Mouse (Mus musculus): ENCODE data around the gene Thnsl2. TPM values are rescaled to one million over a fixed set of nuclear protein-coding genes. Genes with fewer than 3 reads are reported as not detected.

The Thnsl2 gene
- total and polyA plus RNA-seq, 3 experiments, result not detected

GRCm38 (mm10) chr6:71096126-71096525, 48.1 kb downstream of the Thnsl2 start:
- Histone ChIP-seq H3K4me2 (ENCODE audit: insufficient read depth, low read depth, poor library complexity, severe bottlenecking) (no peak overlapping the region), H3K4me3 (replicated peaks in 1 of 3; ENCODE audit: low read depth in 2 of 3, low read length in 2 of 3, poor library complexity in 1 of 3) (no peak overlapping the region), H3K4me1 (ENCODE audit: control insufficient read depth in 1 of 2, insufficient read depth in 2 of 2) (no peaks in the 10 kb centered on the region), H3K36me3 (replicated peaks in 1 of 2; ENCODE audit: control insufficient read depth in 1 of 2, insufficient read depth in 1 of 2, low read length in 1 of 2) (no peaks in the 10 kb centered on the region), H3K79me2 (replicated peaks; ENCODE audit: control insufficient read depth, extremely low read depth, insufficient read depth, poor library complexity, severe bottlenecking) (no peaks in the 10 kb centered on the region), H3K27ac (ENCODE audit: insufficient read depth, low read depth) (no peak overlapping the region), H3K9me3 (replicated peaks; ENCODE audit: low read length) (no peaks in the 10 kb centered on the region), H3K9ac (ENCODE audit: insufficient read depth, low read depth) (no peak overlapping the region), H3K27me3 (replicated peaks) (no peaks in the 10 kb centered on the region)
- no peak for DNase-seq (ENCODE audit: extremely low read depth)
- TF ChIP-seq MEF2A (IDR thresholded peaks at IDR 0.05; ENCODE audit: borderline replicate concordance, low read depth, low read length), result no peak
- no peak for TF ChIP-seq POLR2AphosphoS2 (IDR thresholded peaks at IDR 0.05; ENCODE audit: low read depth, low read length)
- TF ChIP-seq MYC (IDR thresholded peaks at IDR 0.05; ENCODE audit: low read depth, low read length), result no peak
- no peak for TF ChIP-seq MAX (IDR thresholded peaks at IDR 0.05; ENCODE audit: low read length)
- no peak for TF ChIP-seq PAX5 (IDR thresholded peaks at IDR 0.05; ENCODE audit: low read length)
- TF ChIP-seq KAT2A (IDR thresholded peaks at IDR 0.05; ENCODE audit: insufficient replicate concordance, low read length), result no peak
- no peak for TF ChIP-seq CTCF (conservative IDR thresholded peaks at IDR 0.05 in 1 of 2, IDR thresholded peaks at IDR 0.05 in 1 of 2; ENCODE audit: low read depth in 2 of 2, low read length in 2 of 2)
- no peak for TF ChIP-seq USF1 (IDR thresholded peaks at IDR 0.05; ENCODE audit: low read depth, low read length)
- TF ChIP-seq RAD21 (IDR thresholded peaks at IDR 0.05; ENCODE audit: low read depth, low read length), result no peak
- no peak for TF ChIP-seq CHD2 (IDR thresholded peaks at IDR 0.05; ENCODE audit: low read length)
- no peak for TF ChIP-seq SIN3A (IDR thresholded peaks at IDR 0.05; ENCODE audit: low read length)
- no peak for TF ChIP-seq JUN (IDR thresholded peaks at IDR 0.05; ENCODE audit: insufficient read depth, low read depth, low read length)
- no peak for TF ChIP-seq NELFE (IDR thresholded peaks at IDR 0.05; ENCODE audit: low read depth, low read length)
- TF ChIP-seq MXI1 (IDR thresholded peaks at IDR 0.05; ENCODE audit: low read depth, low read length), result no peak
- no peak for TF ChIP-seq ZKSCAN1 (IDR thresholded peaks at IDR 0.05; ENCODE audit: borderline replicate concordance, low read depth, low read length)
- no peak for TF ChIP-seq RCOR1 (conservative IDR thresholded peaks at IDR 0.05; ENCODE audit: low read depth, low read length)
- no peak for TF ChIP-seq ZC3H11A (IDR thresholded peaks at IDR 0.05; ENCODE audit: low read depth, low read length)
- no peak for TF ChIP-seq HCFC1 (IDR thresholded peaks at IDR 0.05; ENCODE audit: low read depth, low read length)
- no peak for TF ChIP-seq ELF1 (IDR thresholded peaks at IDR 0.05; ENCODE audit: low read depth, low read length)
- TF ChIP-seq BHLHE40 (IDR thresholded peaks at IDR 0.05; ENCODE audit: low read depth, low read length), result no peak
- in situ Hi-C loops (cut with MboI; ENCODE audit: low pct_ligation_motif_present, low pct_unique_long_range_greater_than_20kb, low sequenced_read_pairs) (no loop called here), dilution Hi-C loops (cut with MboI; ENCODE audit: extremely low pct_ligation_motif_present, extremely low pct_unique_long_range_greater_than_20kb, low sequenced_read_pairs) (no loop called here)

- no peak overlapping the region for H3K27ac ChIP-seq (ENCODE audit: insufficient read depth, low read depth)
- H3K36me3 ChIP-seq (replicated peaks in 1 of 2; ENCODE audit: control insufficient read depth in 1 of 2, insufficient read depth in 1 of 2, low read length in 1 of 2), result no peaks in the 10 kb centered on the region
- dilution Hi-C loops (cut with MboI; ENCODE audit: extremely low pct_ligation_motif_present, extremely low pct_unique_long_range_greater_than_20kb, low sequenced_read_pairs), result no loop called here
- H3K27me3 ChIP-seq (replicated peaks), result no peaks in the 10 kb centered on the region
- H3K4me2 ChIP-seq (ENCODE audit: insufficient read depth, low read depth, poor library complexity, severe bottlenecking), result no peak overlapping the region
- no peak overlapping the region for H3K9ac ChIP-seq (ENCODE audit: insufficient read depth, low read depth)
- no peak overlapping the region for H3K4me3 ChIP-seq (replicated peaks in 1 of 3; ENCODE audit: low read depth in 2 of 3, low read length in 2 of 3, poor library complexity in 1 of 3)
- no peak for DNase-seq (ENCODE audit: extremely low read depth)
- H3K79me2 ChIP-seq (replicated peaks; ENCODE audit: control insufficient read depth, extremely low read depth, insufficient read depth, poor library complexity, severe bottlenecking), result no peaks in the 10 kb centered on the region
- H3K4me1 ChIP-seq (ENCODE audit: control insufficient read depth in 1 of 2, insufficient read depth in 2 of 2), result peaks cover 8% of the 10 kb centered on the region in 2 experiments; a peak in 3 of 4 replicates
- no peak for TF ChIP-seq PAX5 (IDR thresholded peaks at IDR 0.05; ENCODE audit: low read length)
- TF ChIP-seq SMC3 (IDR thresholded peaks at IDR 0.05; ENCODE audit: low read depth, low read length), result no peak
- no peak for TF ChIP-seq JUND (conservative IDR thresholded peaks at IDR 0.05; ENCODE audit: low read depth, low read length)
- TF ChIP-seq MXI1 (IDR thresholded peaks at IDR 0.05; ENCODE audit: low read depth, low read length), result no peak
- TF ChIP-seq MEF2A (IDR thresholded peaks at IDR 0.05; ENCODE audit: borderline replicate concordance, low read depth, low read length), result no peak
- no peak for TF ChIP-seq RCOR1 (conservative IDR thresholded peaks at IDR 0.05; ENCODE audit: low read depth, low read length)
- no peak for TF ChIP-seq ELF1 (IDR thresholded peaks at IDR 0.05; ENCODE audit: low read depth, low read length)
- no peak for TF ChIP-seq TBP (conservative IDR thresholded peaks at IDR 0.05; ENCODE audit: low read depth, low read length)
- no peak for TF ChIP-seq ZMIZ1 (IDR thresholded peaks at IDR 0.05; ENCODE audit: low read depth, low read length)
- in situ Hi-C loops (cut with MboI; ENCODE audit: low pct_ligation_motif_present, low pct_unique_long_range_greater_than_20kb, low sequenced_read_pairs), result no loop called here
- no peaks in the 10 kb centered on the region for H3K9me3 ChIP-seq (replicated peaks; ENCODE audit: low read length)
These were observed 49.5 kb downstream of the Thnsl2 start for GRCm38 (mm10) chr6:71094693-71095092.

Data from CH12.LX (cell line).